Mouse (Mus musculus) kidney, postnatal 0 days (tissue): ENCODE data around the gene Car12. TPM values are rescaled to one million over a fixed set of nuclear protein-coding genes. Genes with fewer than 3 reads are reported as not detected.
A peak's percentile ranks its signal among the peaks of the same experiment; 100 is the strongest.

Experiments used
- ATAC-seq: fragments of 200-750 bp; cut with Nextera tagmentation; replicated peaks from 2 replicates; pipeline ENCODE4 v1.8.0; 2017; ENCODE audit warnings: low read depth, moderate number of reproducible peaks, moderate TSS enrichment, moderate library complexity; ENCODE audit not compliant: low FRiP score
- DNase-seq: peaks from one replicate; pipeline ENCODE4 v3.0.0-alpha.2; 2016; ENCODE audit warnings: low spot score
- H3K27ac ChIP-seq: fragments of 300-500 bp; sonication (generic); 2 replicates; pipeline ENCODE4 v1.5.1; 2014; ENCODE audit warnings: mild to moderate bottlenecking
- H3K27me3 ChIP-seq: fragments of 300-500 bp; sonication (generic); 2 replicates; pipeline ENCODE4 v1.6.1; 2014; ENCODE audit warnings: low read length, mixed read lengths; ENCODE audit not compliant: insufficient read depth
- H3K36me3 ChIP-seq: fragments of 300-500 bp; sonication (generic); 2 replicates; pipeline ENCODE4 v1.6.1; 2014; ENCODE audit warnings: low read length, mixed read lengths; ENCODE audit not compliant: insufficient read depth
- H3K4me1 ChIP-seq: fragments of 300-500 bp; sonication (generic); replicated peaks from 2 replicates; pipeline ENCODE4 v1.6.1; 2014; ENCODE audit warnings: antibody characterized with exemption, low read length, mixed read lengths; ENCODE audit not compliant: insufficient read depth
- H3K4me2 ChIP-seq: fragments of 300-500 bp; sonication (generic); 2 replicates; pipeline ENCODE4 v1.6.1; 2014; ENCODE audit warnings: mild to moderate bottlenecking, low read length, moderate library complexity, mixed read lengths
- H3K4me3 ChIP-seq: fragments of 300-500 bp; sonication (generic); replicated peaks from 2 replicates; pipeline ENCODE4 v1.5.1; 2014; ENCODE audit warnings: low read depth, low read length
- H3K9ac ChIP-seq: fragments of 300-500 bp; sonication (generic); 2 replicates; pipeline ENCODE4 v1.6.1; 2014; ENCODE audit warnings: low read depth, low read length
- H3K9me3 ChIP-seq: fragments of 300-500 bp; sonication (generic); replicated peaks from 2 replicates; pipeline ENCODE4 v1.6.1; 2016; ENCODE audit warnings: low read length, inconsistent platforms, mixed read lengths
- CTCF ChIP-seq: IDR thresholded peaks from 2 replicates; pipeline ENCODE4 v1.5.1; 2016; ENCODE audit warnings: antibody characterized with exemption, low read depth, mild to moderate bottlenecking, moderate library complexity
- WGBS: fragments of 180-500 bp; shearing (Covaris S2); extraction: QIAGEN DNeasy Blood & Tissue Kit; methylation state at CpG from one replicate; pipeline ENCODE4 v1.1.7; 2014; 5-methylcytosine and 5-hydroxymethylcytosine counted together
- polyA plus RNA-seq: library from polyadenylated mRNA; unstranded; fragments of >200 nt; fragmentation: Nextera tagmentation; extraction: Ambion mirVana; gene quantifications from 2 replicates; pipeline ENCODE4 v1.2.1, GENCODE M21; 2015

Car12 gene
- polyA plus RNA-seq, 1 experiment from 2014 or later = 52.5 TPM

DNA sequence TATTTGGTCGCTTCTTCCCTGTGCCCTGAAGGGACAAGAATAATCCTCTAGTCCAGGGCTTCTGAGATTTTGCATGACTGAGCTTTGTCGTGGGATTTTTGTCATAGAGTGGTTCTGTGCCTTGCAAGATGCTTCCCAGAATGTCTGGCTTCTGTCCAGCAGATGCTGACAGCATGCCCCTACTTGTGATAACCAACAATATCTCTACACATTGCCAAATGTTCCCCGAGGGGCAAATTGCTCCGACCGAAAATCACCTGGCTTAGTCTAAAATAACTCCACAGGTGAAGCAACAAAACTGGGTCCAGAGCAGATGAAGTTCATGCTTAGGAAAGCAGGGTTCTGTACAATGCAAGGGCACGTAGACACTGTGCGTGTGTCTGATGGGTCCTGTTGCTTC lies 17.8 kb downstream of the Car12 start:
- Histone ChIP-seq H3K27ac (no peak overlapping the region), H3K9ac (no peak overlapping the region), H3K4me1 (peaks cover 19% of the 10 kb centered on the region; the same call in 1 of the 2 replicates), H3K4me3 (no peak overlapping the region), H3K9me3 (no peaks in the 10 kb centered on the region), H3K4me2 (no peak overlapping the region), H3K27me3 (no peaks in the 10 kb centered on the region), H3K36me3 (no peaks in the 10 kb centered on the region)
- DNase-seq (no peak), ATAC-seq (no peak)
- no peak for TF ChIP-seq CTCF
- WGBS = 79% methylated on average over 7 of the region's 7 CpGs

DNA sequence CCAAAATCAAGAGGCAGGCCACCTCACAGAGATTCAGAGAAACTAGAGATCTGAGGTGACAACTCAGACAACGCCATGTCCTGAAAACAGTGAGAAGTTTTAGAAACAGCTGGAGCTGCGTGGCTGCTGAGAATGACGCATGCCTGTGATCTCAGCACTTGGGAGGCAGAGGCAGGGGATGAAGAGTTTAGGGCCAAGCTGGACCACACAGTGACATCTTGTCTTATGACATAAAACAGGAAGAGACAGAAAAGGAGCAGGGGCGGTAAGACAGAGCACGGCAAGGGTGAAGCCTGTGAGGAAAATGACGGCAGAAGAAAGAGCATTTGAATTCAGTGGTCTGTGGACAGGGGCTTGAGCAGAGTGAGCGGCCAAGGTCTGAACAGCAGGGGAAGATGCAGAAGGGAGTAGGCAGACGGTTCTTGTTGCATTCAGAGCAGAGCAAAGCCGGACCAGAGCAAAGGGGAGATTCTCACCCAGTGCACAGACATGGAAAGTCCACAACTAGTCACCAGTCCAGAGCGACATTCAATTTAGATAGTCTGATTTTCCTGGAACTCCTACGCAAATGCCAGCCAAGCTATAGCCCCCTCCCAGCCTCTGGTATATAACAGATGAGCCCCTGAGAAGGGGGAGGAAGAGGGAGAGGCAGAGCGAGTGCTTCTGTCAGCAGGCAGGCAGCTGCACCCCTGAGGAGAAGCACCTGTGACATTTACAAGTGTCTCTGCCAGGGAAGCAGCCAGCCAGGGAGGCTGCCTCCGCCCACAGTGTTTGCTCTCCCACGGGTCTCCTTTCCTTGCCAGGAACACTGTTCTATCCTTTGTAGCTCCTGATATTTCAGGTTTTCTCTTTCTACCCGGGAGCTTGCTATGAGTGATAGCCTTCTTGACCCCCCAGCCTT lies 19.6 kb downstream of the Car12 start:
- Histone ChIP-seq H3K27me3 (no peaks in the 10 kb centered on the region), H3K4me2 (no peak overlapping the region), H3K27ac (peak overlapping the region; percentile 51), H3K4me3 (no peak overlapping the region), H3K4me1 (peaks cover 20% of the 10 kb centered on the region; the same call in 1 of the 2 replicates), H3K36me3 (no peaks in the 10 kb centered on the region), H3K9ac (0 out of 2 replicates have a peak overlapping the region, but pooled peaks have one; percentile 31), H3K9me3 (no peaks in the 10 kb centered on the region)
- DNase-seq = peak; percentile 82
- WGBS = 19% methylated on average over 15 of the region's 15 CpGs
- ATAC-seq = peak; percentile 65; the same call in 1 of the 2 replicates
- no peak for TF ChIP-seq CTCF

DNA sequence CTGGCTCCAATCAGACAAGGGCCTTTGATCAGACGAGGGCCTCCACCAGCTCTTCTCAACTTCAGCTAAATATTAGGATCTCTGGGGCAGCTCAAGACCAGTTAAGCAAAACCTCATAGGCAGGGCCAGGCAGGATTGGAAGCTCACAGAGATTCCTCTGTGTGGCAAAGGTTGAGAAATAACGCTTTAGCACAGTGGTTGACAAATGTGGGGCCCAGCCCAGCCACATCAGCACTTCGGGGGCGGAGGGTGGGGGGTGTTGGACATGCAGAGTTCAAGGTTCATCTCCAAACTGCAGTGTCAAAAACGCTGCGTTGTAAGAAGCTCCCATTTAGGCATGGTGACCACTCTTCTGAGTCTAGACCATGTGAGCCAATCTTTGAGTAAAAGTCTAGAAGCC lies 21.1 kb downstream of the Car12 start:
- H3K4me2 ChIP-seq = no peak overlapping the region
- no peak for DNase-seq
- no peak for TF ChIP-seq CTCF

DNA sequence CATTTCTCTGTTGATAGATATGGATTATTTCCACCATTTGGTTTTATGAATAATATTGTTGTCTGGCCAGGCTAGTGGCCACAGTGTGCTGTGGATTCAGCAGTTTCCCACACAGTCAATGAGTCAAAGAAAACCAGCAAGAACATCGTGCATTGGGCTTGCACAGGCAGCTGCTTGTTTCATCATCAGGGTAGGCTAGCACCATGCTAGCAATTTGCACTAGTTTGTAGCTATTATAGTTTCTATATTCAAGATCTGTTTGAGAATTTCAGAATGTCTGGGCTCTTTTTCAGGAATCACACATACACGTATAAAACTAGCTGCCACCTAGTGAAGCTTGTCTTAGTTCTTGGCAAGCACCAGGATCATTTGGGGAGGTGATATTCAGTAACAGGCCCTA lies 21.6 kb downstream of the Car12 start:
- TF ChIP-seq CTCF = no peak
- Histone ChIP-seq H3K4me1 (peaks cover 20% of the 10 kb centered on the region; the same call in 1 of the 2 replicates), H3K27ac (peak overlapping the region; percentile 32; the same call in 1 of the 2 replicates), H3K9me3 (no peaks in the 10 kb centered on the region), H3K4me3 (no peak overlapping the region), H3K4me2 (no peak overlapping the region), H3K36me3 (no peaks in the 10 kb centered on the region), H3K9ac (no peak overlapping the region), H3K27me3 (no peaks in the 10 kb centered on the region)
- DNase-seq = no peak
- 89% methylated on average over 2 of the region's 2 CpGs for WGBS
- no peak for ATAC-seq

More for the DNA sequence above, 21.1 kb downstream of the Car12 start:
- H3K9ac ChIP-seq = no peak overlapping the region
- no peaks in the 10 kb centered on the region for H3K27me3 ChIP-seq
- ATAC-seq = no peak
- 75% methylated on average over 6 of the region's 6 CpGs for WGBS
- H3K36me3 ChIP-seq = no peaks in the 10 kb centered on the region
- H3K9me3 ChIP-seq = no peaks in the 10 kb centered on the region
- H3K4me1 ChIP-seq = peaks cover 20% of the 10 kb centered on the region; the same call in 1 of the 2 replicates
- no peak overlapping the region for H3K4me3 ChIP-seq
- H3K27ac ChIP-seq = peak overlapping the region; percentile 32; the same call in 1 of the 2 replicates

- ATAC-seq (no peak), DNase-seq (no peak)
- Histone ChIP-seq H3K4me3 (no peak overlapping the region), H3K27ac (peak overlapping the region; percentile 73), H3K4me1 (peaks cover 20% of the 10 kb centered on the region; the same call in 1 of the 2 replicates), H3K9ac (no peak overlapping the region), H3K27me3 (no peaks in the 10 kb centered on the region), H3K4me2 (no peak overlapping the region), H3K9me3 (no peaks in the 10 kb centered on the region), H3K36me3 (no peaks in the 10 kb centered on the region)
- TF ChIP-seq CTCF = no peak
- WGBS = 61% methylated on average over 3 of the region's 3 CpGs
Measured at GRCm38 (mm10) chr9:66736016-66736415, 22.5 kb downstream of the Car12 start.

DNA sequence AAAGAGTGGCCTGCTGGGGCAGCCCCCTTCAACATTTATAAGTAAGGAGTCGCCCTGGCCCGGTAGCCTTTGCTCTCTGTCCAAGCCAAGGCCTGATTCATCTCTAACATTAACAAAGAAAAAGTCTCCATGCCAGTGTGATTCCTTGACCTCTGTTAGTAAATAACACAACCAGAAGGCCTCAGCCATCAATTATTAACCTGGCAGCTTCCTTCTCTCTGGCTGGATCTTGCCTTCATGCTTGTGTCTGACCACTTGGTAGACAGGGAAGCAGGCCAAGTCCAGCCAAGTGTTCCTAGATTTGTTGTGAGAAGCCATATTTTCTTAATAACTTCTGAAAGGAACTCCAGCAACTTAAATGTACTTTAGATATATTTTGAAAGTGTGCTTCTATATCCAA lies 23.1 kb downstream of the Car12 start:
- no peaks in the 10 kb centered on the region for H3K36me3 ChIP-seq
- peak; percentile 52 for DNase-seq
- 62% methylated on average over 2 of the region's 2 CpGs for WGBS
- no peak overlapping the region for H3K4me3 ChIP-seq
- no peak overlapping the region for H3K4me2 ChIP-seq
- H3K27ac ChIP-seq = peak overlapping the region; percentile 73
- H3K27me3 ChIP-seq = no peaks in the 10 kb centered on the region
- TF ChIP-seq CTCF = no peak
- ATAC-seq = peak; percentile 46
- no peaks in the 10 kb centered on the region for H3K9me3 ChIP-seq
- H3K9ac ChIP-seq = no peak overlapping the region
- peaks cover 20% of the 10 kb centered on the region; the same call in 1 of the 2 replicates for H3K4me1 ChIP-seq
